Comparison of ENCODE assay signal across 27 mouse cellular contexts in genomic region chr8:85937343-85937742, GRCm38 (mm10).
DNase-seq lines count a peak whose midpoint lies in the region; ATAC-seq and TF ChIP-seq lines count a peak whose summit lies in the region.
"Had no signal": no experiment of that assay in that cellular context is flagged by ENCODE, and none has a peak within 500 bp of the region (broad histone marks: within the 10 kb centered on the region; RNA-seq: fewer than 3 reads in every experiment).

No protein-coding gene starts in this region.

- no peak overlapping the region for H3K9ac ChIP-seq in hindbrain, postnatal 0 days (replicated peaks; ENCODE audit: low read length)
- H3K9ac ChIP-seq in hindbrain, embryonic 12.5 days: no peak overlapping the region
- no peak overlapping the region for H3K9ac ChIP-seq in kidney, embryonic 16.5 days (replicated peaks; ENCODE audit: low read length)
- H3K9ac ChIP-seq: embryonic facial prominence, embryonic 13.5 days; forebrain, embryonic 12.5 days; forebrain, embryonic 15.5 days; heart, embryonic 13.5 days; hindbrain, embryonic 15.5 days had no signal

- 81% methylated on average over 7 of the region's 7 CpGs for WGBS in hindbrain, postnatal 0 days
- WGBS in hindbrain, embryonic 12.5 days: 85% methylated on average over 7 of the region's 7 CpGs
- WGBS in kidney, embryonic 16.5 days: 24% methylated on average over 7 of the region's 7 CpGs
- 46% methylated on average over 7 of the region's 7 CpGs for WGBS in kidney, adult 2 months

- TF ChIP-seq CTCF in hindbrain, postnatal 0 days (IDR thresholded peaks at IDR 0.05; ENCODE audit: low read depth): no peak
- no peak for TF ChIP-seq CTCF in kidney, adult 2 months (conservative IDR thresholded peaks at IDR 0.05; ENCODE audit: insufficient read depth, insufficient read length, low read depth, low read length)

- H3K4me3 ChIP-seq in hindbrain, postnatal 0 days (ENCODE audit: low read length): no peak overlapping the region
- no peak overlapping the region for H3K4me3 ChIP-seq in hindbrain, embryonic 12.5 days
- no peak overlapping the region for H3K4me3 ChIP-seq in kidney, embryonic 16.5 days (ENCODE audit: low read length)
- no peak overlapping the region for H3K4me3 ChIP-seq in kidney, adult 2 months (ENCODE audit: insufficient read depth, low read depth, low read length)
- H3K4me3 ChIP-seq: embryonic facial prominence, embryonic 10.5 days; embryonic facial prominence, embryonic 13.5 days; erythroblast, embryonic 14.5 days; forebrain, embryonic 12.5 days; forebrain, embryonic 15.5 days; heart, adult 2 months; heart, embryonic 10.5 days; heart, embryonic 13.5 days; hindbrain, embryonic 15.5 days had no signal

- H3K9me3 ChIP-seq in hindbrain, postnatal 0 days (ENCODE audit: low read length): no peaks in the 10 kb centered on the region
- H3K9me3 ChIP-seq in hindbrain, embryonic 12.5 days (replicated peaks): no peaks in the 10 kb centered on the region
- H3K9me3 ChIP-seq in kidney, embryonic 16.5 days (ENCODE audit: low read length): no peaks in the 10 kb centered on the region
- H3K9me3 ChIP-seq: embryonic facial prominence, embryonic 10.5 days; embryonic facial prominence, embryonic 13.5 days; forebrain, embryonic 12.5 days; forebrain, embryonic 15.5 days; heart, embryonic 10.5 days; heart, embryonic 13.5 days; hindbrain, embryonic 15.5 days had no signal

- no peak overlapping the region for H3K4me2 ChIP-seq in hindbrain, postnatal 0 days (ENCODE audit: low read depth, low read length)
- H3K4me2 ChIP-seq in hindbrain, embryonic 12.5 days (replicated peaks): no peak overlapping the region
- H3K4me2 ChIP-seq in kidney, embryonic 16.5 days (replicated peaks; ENCODE audit: low read depth, low read length): no peak overlapping the region
- H3K4me2 ChIP-seq: embryonic facial prominence, embryonic 13.5 days; forebrain, embryonic 12.5 days; forebrain, embryonic 15.5 days; heart, embryonic 13.5 days; hindbrain, embryonic 15.5 days had no signal

- no peaks in the 10 kb centered on the region for H3K27me3 ChIP-seq in hindbrain, postnatal 0 days (ENCODE audit: insufficient read depth, low read length)
- H3K27me3 ChIP-seq in hindbrain, embryonic 12.5 days: no peaks in the 10 kb centered on the region
- H3K27me3 ChIP-seq in kidney, embryonic 16.5 days (ENCODE audit: insufficient read depth, low read length): no peaks in the 10 kb centered on the region
- no peaks in the 10 kb centered on the region for H3K27me3 ChIP-seq in kidney, adult 2 months (replicated peaks; ENCODE audit: control insufficient read depth, insufficient read depth, low read length)
- H3K27me3 ChIP-seq: embryonic facial prominence, embryonic 13.5 days; forebrain, embryonic 12.5 days; forebrain, embryonic 15.5 days; heart, embryonic 13.5 days; hindbrain, embryonic 15.5 days had no signal

- peak; percentile 4 for DNase-seq in hindbrain, postnatal 0 days (ENCODE audit: low spot score)
- no peak for DNase-seq in kidney, adult 8-10 months
- peak; percentile 4 to 9 for DNase-seq in kidney, postnatal 4 days
- DNase-seq in kidney, adult 2 months: no peak
- DNase-seq: adrenal gland, adult 8-10 months; adrenal gland, postnatal 25 days; cerebellum, adult 11-12 months; cerebellum, adult 8-10 months; cerebellum, postnatal 10 days; cerebellum, postnatal 36 days; embryo, embryonic 11 days; gastrocnemius, postnatal 10 days; gastrocnemius, postnatal 36 days; heart, adult 2 months; heart, postnatal 14 days; heart, postnatal 4 days had no signal

- no peaks in the 10 kb centered on the region for H3K36me3 ChIP-seq in hindbrain, postnatal 0 days (ENCODE audit: insufficient read depth, low read length)
- no peaks in the 10 kb centered on the region for H3K36me3 ChIP-seq in hindbrain, embryonic 12.5 days
- peaks cover 5% of the 10 kb centered on the region; the same call in 1 of the 2 replicates for H3K36me3 ChIP-seq in kidney, embryonic 16.5 days (ENCODE audit: insufficient read depth, low read length)
- H3K36me3 ChIP-seq in kidney, adult 2 months (ENCODE audit: control insufficient read depth, insufficient read depth, low read length): peaks cover 3% of the 10 kb centered on the region; the same call in 1 of the 2 replicates
- H3K36me3 ChIP-seq: forebrain, embryonic 15.5 days; hindbrain, embryonic 15.5 days had no signal

- no peaks in the 10 kb centered on the region for H3K4me1 ChIP-seq in hindbrain, postnatal 0 days (ENCODE audit: insufficient read depth, low read length)
- H3K4me1 ChIP-seq in hindbrain, embryonic 12.5 days: no peaks in the 10 kb centered on the region
- peaks cover 8% of the 10 kb centered on the region; the same call in 1 of the 2 replicates for H3K4me1 ChIP-seq in kidney, embryonic 16.5 days (ENCODE audit: insufficient read depth, low read length)
- peaks cover 9% of the 10 kb centered on the region; the same call in 1 of the 2 replicates for H3K4me1 ChIP-seq in kidney, adult 2 months (ENCODE audit: control insufficient read depth, insufficient read depth, low read length)
- H3K4me1 ChIP-seq: embryonic facial prominence, embryonic 10.5 days; embryonic facial prominence, embryonic 13.5 days; forebrain, embryonic 12.5 days; forebrain, embryonic 15.5 days; heart, embryonic 10.5 days; heart, embryonic 13.5 days; hindbrain, embryonic 15.5 days had no signal

- no peak for ATAC-seq in hindbrain, postnatal 0 days
- ATAC-seq in hindbrain, embryonic 12.5 days (ENCODE audit: low FRiP score): no peak
- peak; percentile 91 for ATAC-seq in kidney, embryonic 16.5 days (ENCODE audit: low FRiP score, low TSS enrichment)
- ATAC-seq: activated CD4-positive, CD25-positive, alpha-beta regulatory T cell, adult 4 months; forebrain, embryonic 15.5 days had no signal

- H3K27ac ChIP-seq in hindbrain, postnatal 0 days: no peak overlapping the region
- H3K27ac ChIP-seq in hindbrain, embryonic 12.5 days: no peak overlapping the region
- H3K27ac ChIP-seq in kidney, embryonic 16.5 days (ENCODE audit: low read length): no peak overlapping the region
- H3K27ac ChIP-seq in kidney, adult 2 months (ENCODE audit: insufficient read depth, low read depth, low read length): no peak overlapping the region
- H3K27ac ChIP-seq: embryonic facial prominence, embryonic 10.5 days; embryonic facial prominence, embryonic 13.5 days; forebrain, embryonic 12.5 days; forebrain, embryonic 15.5 days; heart, adult 2 months; heart, embryonic 10.5 days; heart, embryonic 13.5 days; hindbrain, embryonic 15.5 days had no signal

- no peak for TF ChIP-seq POLR2A in kidney, adult 2 months (IDR thresholded peaks at IDR 0.05; ENCODE audit: low read depth, low read length)

Comparison
In these comparisons a context has a peak if more than half of its experiments do, and no peak if none do; other contexts are left out.
1. DNase-seq: peak in hindbrain, postnatal 0 days (single experiment) and kidney, postnatal 4 days (2 of 2); none in kidney, adult 8-10 months (0 of 2) and kidney, adult 2 months (single experiment).